Mouse (Mus musculus) forebrain, embryonic 14.5 days (tissue): ENCODE measurements around the gene Bloc1s5. TPM values are rescaled to one million over a fixed set of nuclear protein-coding genes. Genes with fewer than 3 reads are reported as not detected.

Experiments used
- ATAC-seq: fragments of 200-750 bp; cut with Nextera tagmentation; 2 replicates; pipeline ENCODE4 v1.8.0; 2017; ENCODE audit warnings: mild to moderate bottlenecking, moderate library complexity
- DNase-seq: peaks from one replicate; pipeline ENCODE4 v3.0.0-alpha.2; 2015; ENCODE audit warnings: low spot score
- H3K27ac ChIP-seq: fragments of 300-500 bp; sonication (generic); 2 replicates; pipeline ENCODE4 v1.5.1; 2014; ENCODE audit warnings: low read depth, mild to moderate bottlenecking, control low read depth, low read length, moderate library complexity
- H3K27me3 ChIP-seq: fragments of 300-500 bp; sonication (generic); replicated peaks from 2 replicates; pipeline ENCODE4 v1.6.1; 2014; ENCODE audit warnings: low read length, control low read depth, mixed read lengths; ENCODE audit not compliant: control insufficient read depth, insufficient read depth
- H3K36me3 ChIP-seq: fragments of 300-500 bp; sonication (generic); 2 replicates; pipeline ENCODE4 v1.6.1; 2014; ENCODE audit warnings: low read length, control low read depth; ENCODE audit not compliant: control insufficient read depth, insufficient read depth
- H3K4me1 ChIP-seq: fragments of 300-500 bp; sonication (generic); 2 replicates; pipeline ENCODE4 v1.6.1; 2014; ENCODE audit warnings: antibody characterized with exemption, low read length, control low read depth; ENCODE audit not compliant: control insufficient read depth, insufficient read depth
- H3K4me2 ChIP-seq: fragments of 300-500 bp; sonication (generic); 2 replicates; pipeline ENCODE4 v1.6.1; 2014; ENCODE audit warnings: mild to moderate bottlenecking, control low read depth, low read length
- H3K4me3 ChIP-seq: fragments of 300-500 bp; sonication (generic); 2 replicates; pipeline ENCODE4 v1.5.1; 2014; ENCODE audit warnings: low read depth, low read length, control low read depth
- H3K9ac ChIP-seq: fragments of 300-500 bp; sonication (generic); 2 replicates; pipeline ENCODE4 v1.6.1; 2014; ENCODE audit warnings: mild to moderate bottlenecking, low read length, control low read depth, moderate library complexity
- H3K9me3 ChIP-seq: fragments of 300-500 bp; sonication (generic); replicated peaks from 2 replicates; pipeline ENCODE4 v1.6.1; 2016; ENCODE audit warnings: low read length, control low read depth, mixed read lengths; ENCODE audit not compliant: control insufficient read depth
- WGBS: fragments of 180-500 bp; shearing (Covaris S2); extraction: QIAGEN DNeasy Blood & Tissue Kit; methylation state at CpG from one replicate; pipeline ENCODE4 v1.1.7; 2014; 5-methylcytosine and 5-hydroxymethylcytosine counted together
- polyA plus RNA-seq: library from polyadenylated mRNA; unstranded; fragments of >200 nt; fragmentation: Nextera tagmentation; extraction: Ambion mirVana; gene quantifications from 2 replicates; pipeline ENCODE4 v1.2.1, GENCODE M21; 2014

Bloc1s5 gene
- polyA plus RNA-seq, 1 experiment from 2014 or later, result 21.6 TPM

DNA sequence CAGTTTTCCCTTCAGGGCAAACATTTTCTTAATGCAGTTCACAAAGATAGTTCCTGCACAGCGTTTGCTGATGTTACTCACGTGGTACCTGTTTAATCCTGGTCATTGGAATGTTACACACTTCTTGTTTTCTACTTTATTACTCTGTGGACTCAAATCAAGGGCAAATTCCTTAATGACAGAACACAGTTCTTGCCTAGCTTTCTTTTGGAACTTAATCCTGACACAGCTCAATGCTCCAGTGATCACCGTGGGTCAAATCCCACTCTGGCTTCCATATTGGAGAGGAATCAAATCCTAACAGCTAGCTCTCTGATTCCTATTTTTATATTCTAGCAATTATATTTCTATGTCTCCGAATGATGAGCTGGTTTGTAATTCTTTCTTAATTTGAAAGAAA lies 38.4 kb downstream of the Bloc1s5 start:
- Histone ChIP-seq H3K9ac (no peak overlapping the region), H3K36me3 (no peaks in the 10 kb centered on the region), H3K4me3 (no peak overlapping the region), H3K4me1 (no peaks in the 10 kb centered on the region), H3K4me2 (no peak overlapping the region), H3K9me3 (no peaks in the 10 kb centered on the region), H3K27me3 (no peaks in the 10 kb centered on the region), H3K27ac (no peak overlapping the region)
- no peak for DNase-seq
- no peak for ATAC-seq
- 71% methylated on average over 4 of the region's 4 CpGs for WGBS

DNA sequence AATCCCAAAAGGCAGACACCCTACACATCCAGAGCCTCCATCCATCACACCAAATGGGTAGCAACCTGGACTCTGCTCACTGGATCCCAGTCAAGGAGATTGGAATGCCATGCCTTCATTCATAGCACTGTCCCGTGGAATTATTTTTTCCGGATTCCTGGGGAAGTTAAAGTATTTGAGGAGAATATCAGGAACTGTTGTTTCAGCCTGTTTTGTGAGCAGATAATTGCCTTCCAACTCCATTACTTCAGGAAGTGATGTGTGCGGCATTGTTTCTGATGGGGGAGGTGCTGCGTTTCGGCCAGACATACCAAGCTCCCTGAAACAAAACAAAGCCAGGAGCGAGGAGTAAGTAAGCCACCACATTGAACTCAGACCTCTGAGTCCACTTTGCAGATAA lies 41.8 kb downstream of the Bloc1s5 start:
- Histone ChIP-seq H3K4me1 (no peaks in the 10 kb centered on the region), H3K4me3 (no peak overlapping the region), H3K4me2 (no peak overlapping the region), H3K36me3 (no peaks in the 10 kb centered on the region), H3K9ac (no peak overlapping the region), H3K9me3 (no peaks in the 10 kb centered on the region), H3K27ac (no peak overlapping the region), H3K27me3 (no peaks in the 10 kb centered on the region)
- no peak for ATAC-seq
- DNase-seq, result no peak
- 49% methylated on average over 6 of the region's 6 CpGs for WGBS

DNA sequence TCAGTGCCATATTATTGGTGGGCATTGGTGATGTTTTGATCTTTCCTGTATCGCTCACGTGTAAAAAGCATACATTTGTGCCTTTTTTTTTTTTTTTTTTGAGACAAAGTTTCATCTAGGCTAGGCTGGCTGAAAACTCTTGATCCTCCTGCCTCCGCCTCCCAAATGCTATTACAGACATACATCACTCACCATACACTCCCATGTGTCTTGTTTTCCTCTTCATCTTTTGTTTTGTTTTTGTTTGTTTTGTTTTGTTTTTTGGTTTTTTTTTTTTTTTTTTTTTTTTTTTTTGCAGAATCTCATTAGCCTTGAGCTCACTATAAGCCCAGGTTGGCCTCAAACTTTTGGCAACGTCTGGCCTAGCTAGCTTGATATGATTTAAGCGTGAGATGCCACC lies 47.6 kb downstream of the Bloc1s5 start:
- Histone ChIP-seq H3K4me1 (no peaks in the 10 kb centered on the region), H3K27me3 (no peaks in the 10 kb centered on the region), H3K27ac (no peak overlapping the region), H3K4me2 (no peak overlapping the region), H3K9me3 (no peaks in the 10 kb centered on the region), H3K4me3 (no peak overlapping the region), H3K36me3 (no peaks in the 10 kb centered on the region), H3K9ac (no peak overlapping the region)
- ATAC-seq (no peak), DNase-seq (no peak)
- 95% methylated on average over 5 of the region's 5 CpGs for WGBS

DNA sequence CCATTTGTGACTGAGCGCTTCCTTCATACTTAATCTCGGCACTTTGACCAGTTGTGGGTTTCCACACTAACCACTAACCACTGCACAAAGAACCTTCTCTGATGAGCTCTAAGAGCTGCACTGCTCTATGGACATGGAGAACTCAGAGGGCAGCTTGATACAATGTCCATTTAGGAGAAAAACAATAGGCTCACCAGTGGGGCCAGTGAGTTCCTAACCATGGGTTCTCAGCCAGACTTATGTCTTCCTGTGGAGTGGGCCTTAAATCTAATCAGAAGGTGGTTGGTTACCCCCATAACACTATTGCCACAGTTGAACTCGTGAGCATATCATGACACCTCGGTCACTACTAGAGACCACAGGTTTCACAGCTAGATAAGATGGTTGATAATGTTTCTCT lies 48.5 kb downstream of the Bloc1s5 start:
- no peak overlapping the region for H3K4me3 ChIP-seq
- H3K4me2 ChIP-seq, result no peak overlapping the region
- no peaks in the 10 kb centered on the region for H3K4me1 ChIP-seq
- no peaks in the 10 kb centered on the region for H3K36me3 ChIP-seq
- no peaks in the 10 kb centered on the region for H3K9me3 ChIP-seq
- ATAC-seq, result no peak
- no peaks in the 10 kb centered on the region for H3K27me3 ChIP-seq
- no peak overlapping the region for H3K27ac ChIP-seq
- WGBS, result 98% methylated on average over 4 of the region's 4 CpGs
- DNase-seq, result no peak
- H3K9ac ChIP-seq, result no peak overlapping the region

GRCm38 (mm10) chr13:38582768-38583167 lies 52.1 kb downstream of the Bloc1s5 start:
- Histone ChIP-seq H3K4me3 (no peak overlapping the region), H3K9ac (no peak overlapping the region), H3K36me3 (no peaks in the 10 kb centered on the region), H3K4me1 (no peaks in the 10 kb centered on the region), H3K27me3 (no peaks in the 10 kb centered on the region), H3K4me2 (no peak overlapping the region), H3K27ac (no peak overlapping the region), H3K9me3 (0 out of 2 replicates have a peak, but pooled peaks cover 2% of the 10 kb centered on the region)
- WGBS, result 88% methylated on average over 3 of the region's 3 CpGs
- no peak for DNase-seq
- ATAC-seq, result no peak

- H3K9ac ChIP-seq, result no peak overlapping the region
- 77% methylated on average over 11 of the region's 11 CpGs for WGBS
- DNase-seq (peak; percentile 14), ATAC-seq (no peak)
- no peak overlapping the region for H3K4me2 ChIP-seq
- H3K27ac ChIP-seq, result no peak overlapping the region
- no peaks in the 10 kb centered on the region for H3K36me3 ChIP-seq
- H3K27me3 ChIP-seq, result no peaks in the 10 kb centered on the region
- H3K4me3 ChIP-seq, result no peak overlapping the region
- H3K4me1 ChIP-seq, result no peaks in the 10 kb centered on the region
- H3K9me3 ChIP-seq, result 0 out of 2 replicates have a peak, but pooled peaks cover 2% of the 10 kb centered on the region
Observed at GRCm38 (mm10) chr13:38580601-38581457, 54.1 kb downstream of the Bloc1s5 start.

- whole genome bisulfite sequencing, result 94% methylated on average over 25 of the region's 25 CpGs
- H3K4me2 ChIP-seq, result no peak overlapping the region
- no peak overlapping the region for H3K9ac ChIP-seq
- DNase-seq, result no peak
- H3K9me3 ChIP-seq, result 0 out of 2 replicates have a peak, but pooled peaks cover 2% of the 10 kb centered on the region
- ATAC-seq, result no peak
- no peak overlapping the region for H3K4me3 ChIP-seq
- no peaks in the 10 kb centered on the region for H3K27me3 ChIP-seq
- H3K4me1 ChIP-seq, result no peaks in the 10 kb centered on the region
- H3K27ac ChIP-seq, result no peak overlapping the region
- H3K36me3 ChIP-seq, result no peaks in the 10 kb centered on the region
Observed at GRCm38 (mm10) chr13:38579971-38580600, 54.8 kb downstream of the Bloc1s5 start.

- ATAC-seq (no peak), DNase-seq (no peak)
- Histone ChIP-seq H3K27ac (no peak overlapping the region), H3K9ac (no peak overlapping the region), H3K9me3 (0 out of 2 replicates have a peak, but pooled peaks cover 2% of the 10 kb centered on the region), H3K4me3 (no peak overlapping the region), H3K4me1 (no peaks in the 10 kb centered on the region), H3K4me2 (no peak overlapping the region), H3K36me3 (no peaks in the 10 kb centered on the region), H3K27me3 (no peaks in the 10 kb centered on the region)
- 69% methylated on average over 3 of the region's 3 CpGs for WGBS
Observed at GRCm38 (mm10) chr13:38574668-38575067, 60.2 kb downstream of the Bloc1s5 start.

DNA sequence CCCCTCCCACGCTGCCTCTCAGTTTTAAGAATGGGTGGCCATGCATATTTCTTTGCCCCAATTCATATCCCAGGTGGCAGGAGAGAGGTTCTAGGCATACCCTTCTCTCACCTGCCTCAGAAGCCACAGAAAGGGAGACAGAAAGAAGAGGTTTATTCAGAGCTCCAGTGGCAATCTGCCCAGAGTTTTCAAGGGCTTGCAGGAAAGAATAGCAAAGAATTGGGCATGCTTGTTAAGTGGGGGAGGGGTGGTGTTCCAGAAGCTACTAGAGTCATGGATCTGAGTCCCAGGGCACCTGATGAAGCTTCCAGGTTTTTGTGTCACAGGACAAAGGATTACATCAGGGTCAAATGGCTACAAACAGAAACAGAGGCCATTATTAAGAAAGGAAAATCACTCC lies 61.6 kb downstream of the Bloc1s5 start:
- Histone ChIP-seq H3K36me3 (no peaks in the 10 kb centered on the region), H3K4me2 (no peak overlapping the region), H3K27ac (no peak overlapping the region), H3K4me1 (no peaks in the 10 kb centered on the region; the same call in 1 of the 2 replicates), H3K9ac (no peak overlapping the region), H3K4me3 (no peak overlapping the region), H3K27me3 (no peaks in the 10 kb centered on the region), H3K9me3 (no peaks in the 10 kb centered on the region)
- WGBS, result 90% methylated on average over 1 of the region's 1 CpGs
- ATAC-seq, result no peak
- no peak for DNase-seq
